Mouse (Mus musculus): ENCODE measurements around the gene Cyren. TPM values are rescaled to one million over a fixed set of nuclear protein-coding genes. Genes with fewer than 3 reads are reported as not detected.
A peak's percentile ranks its signal among the peaks of the same experiment; 100 is the strongest.

The Cyren gene
- polyA plus RNA-seq, 1 experiment from 2014 or later = 9.4 TPM

DNA sequence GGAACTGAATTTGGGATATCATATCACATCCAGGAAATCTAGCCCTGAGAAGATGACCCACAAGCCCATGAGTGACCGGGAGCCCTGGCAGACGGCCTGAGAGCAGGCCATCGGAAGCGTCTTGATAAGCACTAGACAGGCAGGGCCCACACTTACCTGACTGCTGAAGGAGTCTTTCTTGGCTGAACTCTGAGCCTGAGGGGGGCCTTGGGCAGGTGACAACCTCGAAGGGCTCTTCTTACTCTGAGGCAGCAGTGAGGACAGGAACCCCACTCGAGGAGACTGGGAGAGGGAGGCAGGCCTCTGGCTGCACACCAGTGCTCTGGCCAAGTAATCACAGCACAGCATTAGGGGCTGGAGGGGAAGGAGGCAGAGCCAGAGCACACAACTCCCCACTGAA, 26.5 kb upstream of the Cyren start:
- H3K4me3 ChIP-seq (ENCODE audit: low read depth, low read length) = no peak overlapping the region
- peaks cover 35% of the 10 kb centered on the region for H3K36me3 ChIP-seq (ENCODE audit: control insufficient read depth, insufficient read depth, low read length)
- H3K4me2 ChIP-seq (replicated peaks; ENCODE audit: low read depth, low read length) = no peak overlapping the region
- H3K9me3 ChIP-seq (ENCODE audit: control insufficient read depth, low read depth, low read length) = no peaks in the 10 kb centered on the region
- H3K27me3 ChIP-seq (ENCODE audit: control insufficient read depth, insufficient read depth, low read length) = no peaks in the 10 kb centered on the region
- H3K27ac ChIP-seq (ENCODE audit: low read length) = no peak overlapping the region
- 83% methylated on average over 6 of the region's 6 CpGs for WGBS
- no peak for ATAC-seq (ENCODE audit: insufficient number of reproducible peaks, insufficient read depth, low FRiP score, low read depth)
- no peak overlapping the region for H3K9ac ChIP-seq (replicated peaks; ENCODE audit: low read depth, low read length)
- H3K4me1 ChIP-seq (ENCODE audit: control insufficient read depth, insufficient read depth, low read length) = no peaks in the 10 kb centered on the region; the same call in 1 of the 2 replicates

DNA sequence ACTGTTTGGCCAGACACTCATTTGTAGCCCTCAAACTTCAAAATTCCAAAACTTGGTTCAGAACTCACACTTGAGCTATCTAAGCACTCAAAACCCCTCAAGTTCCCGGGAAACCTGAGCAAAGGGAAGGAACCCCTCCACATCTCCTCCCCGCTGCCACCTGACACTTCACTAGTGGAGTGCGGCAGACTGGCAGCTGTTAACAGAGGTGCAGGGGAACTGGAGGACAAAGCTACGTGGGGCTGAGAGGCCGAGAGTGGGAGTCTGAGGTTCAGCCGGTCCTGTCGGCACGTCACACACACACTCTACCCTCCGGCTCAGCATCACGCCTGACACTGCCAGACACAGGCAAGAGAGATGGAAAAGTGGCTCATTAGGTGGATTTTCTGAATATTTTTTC, 26.0 kb upstream of the Cyren start:
- ATAC-seq (ENCODE audit: insufficient number of reproducible peaks, insufficient read depth, low FRiP score, low read depth) = no peak
- peaks cover 38% of the 10 kb centered on the region for H3K36me3 ChIP-seq (ENCODE audit: control insufficient read depth, insufficient read depth, low read length)
- WGBS = 78% methylated on average over 10 of the region's 10 CpGs

DNA sequence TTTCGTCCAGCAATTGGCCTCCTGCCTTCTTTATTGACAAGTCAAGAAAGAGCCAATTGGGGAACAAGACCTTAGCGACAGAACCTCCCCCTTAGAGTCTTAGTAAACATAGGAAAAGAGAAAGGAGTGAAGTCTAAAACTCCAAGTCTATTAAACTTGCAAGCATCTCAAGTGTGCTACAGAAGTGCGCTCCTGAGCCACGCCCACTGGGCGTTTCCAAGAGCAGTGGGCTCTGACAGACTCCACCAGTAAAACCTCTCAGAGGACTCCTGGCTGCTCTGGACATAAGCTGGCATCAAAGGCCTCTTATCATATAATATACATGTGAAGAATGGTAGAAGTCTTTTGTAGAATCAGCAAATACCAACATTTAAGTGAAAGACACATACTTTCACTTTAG, 25.6 kb upstream of the Cyren start:
- Histone ChIP-seq H3K36me3 (ENCODE audit: control insufficient read depth, insufficient read depth, low read length) (peaks cover 38% of the 10 kb centered on the region), H3K27me3 (ENCODE audit: control insufficient read depth, insufficient read depth, low read length) (no peaks in the 10 kb centered on the region), H3K9me3 (ENCODE audit: control insufficient read depth, low read depth, low read length) (no peaks in the 10 kb centered on the region), H3K4me3 (ENCODE audit: low read depth, low read length) (no peak overlapping the region), H3K4me2 (replicated peaks; ENCODE audit: low read depth, low read length) (peak overlapping the region; percentile 3; the same call in 1 of the 2 replicates), H3K27ac (ENCODE audit: low read length) (no peak overlapping the region), H3K4me1 (ENCODE audit: control insufficient read depth, insufficient read depth, low read length) (no peaks in the 10 kb centered on the region; the same call in 1 of the 2 replicates), H3K9ac (replicated peaks; ENCODE audit: low read depth, low read length) (no peak overlapping the region)
- no peak for ATAC-seq (ENCODE audit: insufficient number of reproducible peaks, insufficient read depth, low FRiP score, low read depth)
- 63% methylated on average over 5 of the region's 5 CpGs for WGBS

More for the DNA sequence above, 26.0 kb upstream of the Cyren start:
- Histone ChIP-seq H3K9ac (replicated peaks; ENCODE audit: low read depth, low read length) (no peak overlapping the region), H3K27me3 (ENCODE audit: control insufficient read depth, insufficient read depth, low read length) (no peaks in the 10 kb centered on the region), H3K4me3 (ENCODE audit: low read depth, low read length) (no peak overlapping the region), H3K27ac (ENCODE audit: low read length) (no peak overlapping the region), H3K4me2 (replicated peaks; ENCODE audit: low read depth, low read length) (no peak overlapping the region), H3K4me1 (ENCODE audit: control insufficient read depth, insufficient read depth, low read length) (no peaks in the 10 kb centered on the region; the same call in 1 of the 2 replicates), H3K9me3 (ENCODE audit: control insufficient read depth, low read depth, low read length) (no peaks in the 10 kb centered on the region)

DNA sequence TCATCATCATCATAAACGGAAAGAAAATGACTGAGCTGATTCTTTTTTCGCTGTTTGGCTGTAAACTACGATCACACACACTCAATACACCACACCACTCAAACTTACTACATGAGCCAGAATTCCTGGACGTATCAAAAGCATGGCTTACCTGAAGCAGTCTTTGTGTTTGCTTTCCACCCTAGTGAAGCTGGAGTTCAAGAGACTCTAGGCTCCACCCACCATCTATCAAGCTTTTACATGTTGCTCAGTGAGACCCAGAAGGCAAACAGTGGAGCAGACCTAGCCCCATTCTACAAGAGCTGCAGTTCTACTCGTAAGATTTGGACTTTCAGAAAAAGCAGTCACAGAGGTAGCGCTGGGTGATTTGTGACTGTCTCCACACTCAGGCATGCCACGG, 24.7 kb upstream of the Cyren start:
- no peaks in the 10 kb centered on the region for H3K9me3 ChIP-seq (ENCODE audit: control insufficient read depth, low read depth, low read length)
- 61% methylated on average over 7 of the region's 7 CpGs for WGBS
- ATAC-seq (ENCODE audit: insufficient number of reproducible peaks, insufficient read depth, low FRiP score, low read depth) = peak; percentile 65
- no peaks in the 10 kb centered on the region; the same call in 1 of the 2 replicates for H3K4me1 ChIP-seq (ENCODE audit: control insufficient read depth, insufficient read depth, low read length)
- peak overlapping the region; percentile 3; the same call in 1 of the 2 replicates for H3K4me2 ChIP-seq (replicated peaks; ENCODE audit: low read depth, low read length)
- H3K27me3 ChIP-seq (ENCODE audit: control insufficient read depth, insufficient read depth, low read length) = no peaks in the 10 kb centered on the region
- H3K27ac ChIP-seq (ENCODE audit: low read length) = no peak overlapping the region; the same call in 1 of the 2 replicates
- no peak overlapping the region for H3K9ac ChIP-seq (replicated peaks; ENCODE audit: low read depth, low read length)
- peaks cover 34% of the 10 kb centered on the region for H3K36me3 ChIP-seq (ENCODE audit: control insufficient read depth, insufficient read depth, low read length)
- no peak overlapping the region for H3K4me3 ChIP-seq (ENCODE audit: low read depth, low read length)

DNA sequence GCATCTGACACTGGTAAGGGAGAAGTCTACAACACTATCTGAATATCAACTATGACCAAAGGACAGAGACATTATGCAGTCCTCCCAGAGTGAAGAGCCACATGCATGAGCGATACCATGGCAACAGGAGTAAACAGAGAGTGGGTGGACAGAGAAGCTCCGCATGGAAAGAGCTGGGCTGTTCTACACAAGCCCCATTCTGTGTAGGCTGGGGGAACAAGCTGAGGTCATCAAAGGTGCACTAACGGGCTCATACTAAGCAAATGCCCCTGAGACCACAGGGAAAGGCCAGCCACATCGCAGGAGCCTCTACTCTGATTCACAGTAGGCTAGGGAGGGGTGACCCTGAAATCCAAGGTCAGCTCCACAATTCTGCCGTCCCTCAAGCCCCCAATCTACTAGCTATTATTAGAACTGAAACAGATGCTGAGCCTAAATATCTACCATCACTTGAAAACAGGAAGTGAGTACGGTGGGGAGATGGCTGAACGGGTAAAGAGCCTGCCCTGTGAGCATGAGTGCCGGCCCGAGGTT, 24.1 kb upstream of the Cyren start:
- no peaks in the 10 kb centered on the region for H3K9me3 ChIP-seq (ENCODE audit: control insufficient read depth, low read depth, low read length)
- H3K9ac ChIP-seq (replicated peaks; ENCODE audit: low read depth, low read length) = no peak overlapping the region
- no peak overlapping the region for H3K4me2 ChIP-seq (replicated peaks; ENCODE audit: low read depth, low read length)
- ATAC-seq (ENCODE audit: insufficient number of reproducible peaks, insufficient read depth, low FRiP score, low read depth) = no peak
- no peak overlapping the region for H3K4me3 ChIP-seq (ENCODE audit: low read depth, low read length)
- H3K27me3 ChIP-seq (ENCODE audit: control insufficient read depth, insufficient read depth, low read length) = no peaks in the 10 kb centered on the region
- no peaks in the 10 kb centered on the region; the same call in 1 of the 2 replicates for H3K4me1 ChIP-seq (ENCODE audit: control insufficient read depth, insufficient read depth, low read length)
- H3K36me3 ChIP-seq (ENCODE audit: control insufficient read depth, insufficient read depth, low read length) = peaks cover 34% of the 10 kb centered on the region
- WGBS = 59% methylated on average over 9 of the region's 9 CpGs
- H3K27ac ChIP-seq (ENCODE audit: low read length) = no peak overlapping the region

DNA sequence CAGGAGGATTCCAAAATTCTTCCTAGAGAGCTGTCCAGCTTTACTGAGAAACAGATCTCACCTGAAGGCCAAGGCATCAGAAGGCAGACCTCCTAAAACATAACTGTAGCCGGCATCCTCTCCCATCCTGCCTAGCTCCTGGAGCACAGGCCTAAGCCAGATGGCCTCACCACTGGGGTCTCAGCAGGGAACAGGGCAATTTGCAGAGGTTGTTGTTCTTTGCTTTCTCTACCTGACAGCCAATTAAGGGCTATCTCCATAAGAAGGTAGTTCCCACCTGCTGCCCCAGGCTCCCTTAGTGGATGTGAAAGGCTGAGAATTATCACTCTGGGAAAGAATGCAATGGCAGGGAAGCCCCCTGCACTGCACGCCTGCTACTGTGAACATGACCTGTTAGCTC, 23.1 kb upstream of the Cyren start:
- 71% methylated on average over 2 of the region's 2 CpGs for WGBS
- Histone ChIP-seq H3K4me1 (ENCODE audit: control insufficient read depth, insufficient read depth, low read length) (no peaks in the 10 kb centered on the region; the same call in 1 of the 2 replicates), H3K36me3 (ENCODE audit: control insufficient read depth, insufficient read depth, low read length) (peaks cover 33% of the 10 kb centered on the region; the same call in 1 of the 2 replicates)

DNA sequence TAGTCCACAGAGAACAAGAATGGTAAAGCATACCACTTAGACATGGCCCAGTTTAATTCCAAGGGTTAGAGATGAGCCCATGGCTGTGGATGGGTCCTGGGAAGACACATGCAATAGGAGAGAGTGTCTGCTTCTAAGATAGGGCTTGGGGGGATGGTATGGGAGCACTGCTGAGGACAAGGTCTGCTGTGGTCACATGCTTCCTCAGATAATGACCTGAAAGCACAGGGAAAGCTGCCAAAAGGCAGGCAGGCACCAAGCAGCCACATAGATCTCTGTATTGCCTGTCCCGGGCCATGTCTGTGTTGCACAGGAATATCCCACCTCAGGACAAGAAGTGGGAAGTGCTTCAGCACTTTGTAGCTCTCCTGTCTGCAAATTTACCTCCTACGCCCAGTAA, 21.3 kb upstream of the Cyren start:
- 87% methylated on average over 2 of the region's 2 CpGs for WGBS
- Histone ChIP-seq H3K4me3 (ENCODE audit: low read depth, low read length) (no peak overlapping the region), H3K27ac (ENCODE audit: low read length) (no peak overlapping the region), H3K4me2 (replicated peaks; ENCODE audit: low read depth, low read length) (no peak overlapping the region), H3K4me1 (ENCODE audit: control insufficient read depth, insufficient read depth, low read length) (no peaks in the 10 kb centered on the region; the same call in 1 of the 2 replicates), H3K9ac (replicated peaks; ENCODE audit: low read depth, low read length) (no peak overlapping the region), H3K27me3 (ENCODE audit: control insufficient read depth, insufficient read depth, low read length) (no peaks in the 10 kb centered on the region), H3K36me3 (ENCODE audit: control insufficient read depth, insufficient read depth, low read length) (peaks cover 20% of the 10 kb centered on the region; the same call in 1 of the 2 replicates), H3K9me3 (ENCODE audit: control insufficient read depth, low read depth, low read length) (no peaks in the 10 kb centered on the region)
- ATAC-seq (ENCODE audit: insufficient number of reproducible peaks, insufficient read depth, low FRiP score, low read depth) = no peak

More for the DNA sequence above, 23.1 kb upstream of the Cyren start:
- Histone ChIP-seq H3K27ac (ENCODE audit: low read length) (no peak overlapping the region), H3K27me3 (ENCODE audit: control insufficient read depth, insufficient read depth, low read length) (no peaks in the 10 kb centered on the region), H3K9ac (replicated peaks; ENCODE audit: low read depth, low read length) (no peak overlapping the region), H3K4me3 (ENCODE audit: low read depth, low read length) (no peak overlapping the region), H3K9me3 (ENCODE audit: control insufficient read depth, low read depth, low read length) (no peaks in the 10 kb centered on the region), H3K4me2 (replicated peaks; ENCODE audit: low read depth, low read length) (no peak overlapping the region)
- ATAC-seq (ENCODE audit: insufficient number of reproducible peaks, insufficient read depth, low FRiP score, low read depth) = no peak

DNA sequence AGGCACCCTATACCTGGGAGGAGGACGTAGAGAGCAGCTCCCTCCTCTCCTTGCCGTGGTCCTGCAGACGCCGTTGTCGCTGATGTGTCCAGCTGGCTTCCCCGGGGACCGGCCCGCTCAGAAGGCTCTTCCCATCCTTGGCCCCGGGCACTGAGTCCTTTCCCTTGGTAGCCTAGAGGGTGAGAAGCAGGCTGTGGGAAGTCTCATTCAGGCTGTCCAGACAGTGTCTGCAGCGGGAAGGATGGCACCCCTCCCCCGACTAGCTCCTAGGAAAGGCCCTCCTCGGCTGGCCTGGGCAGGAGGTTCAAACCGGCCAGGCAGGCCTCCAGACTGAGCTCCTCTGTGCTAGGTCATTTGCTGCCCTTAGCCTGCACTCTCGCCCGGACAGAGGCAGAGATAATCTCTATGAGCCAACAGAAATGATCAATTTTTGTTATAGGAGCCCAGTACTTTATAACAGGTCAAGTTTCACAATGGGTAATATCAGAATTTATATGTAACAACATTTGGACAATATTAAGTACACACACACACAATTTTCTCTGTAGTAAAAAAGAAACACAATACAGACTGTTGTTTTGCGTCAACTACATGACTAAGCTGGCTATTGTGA, 18.4 kb upstream of the Cyren start:
- Histone ChIP-seq H3K27me3 (ENCODE audit: control insufficient read depth, insufficient read depth, low read length) (no peaks in the 10 kb centered on the region), H3K9me3 (ENCODE audit: control insufficient read depth, low read depth, low read length) (no peaks in the 10 kb centered on the region), H3K4me2 (replicated peaks; ENCODE audit: low read depth, low read length) (no peak overlapping the region), H3K36me3 (ENCODE audit: control insufficient read depth, insufficient read depth, low read length) (peaks cover 22% of the 10 kb centered on the region), H3K4me1 (ENCODE audit: control insufficient read depth, insufficient read depth, low read length) (no peaks in the 10 kb centered on the region), H3K9ac (replicated peaks; ENCODE audit: low read depth, low read length) (no peak overlapping the region), H3K27ac (ENCODE audit: low read length) (no peak overlapping the region), H3K4me3 (ENCODE audit: low read depth, low read length) (no peak overlapping the region)
- 61% methylated on average over 16 of the region's 16 CpGs for WGBS
- no peak for ATAC-seq (ENCODE audit: insufficient number of reproducible peaks, insufficient read depth, low FRiP score, low read depth)
